Mouse (Mus musculus) MEL (cell line): ENCODE results near the gene Limch1.

ENCODE experiments used
- CTCF ChIP-seq, 3 experiments: IDR thresholded peaks in 2 of 3; conservative IDR thresholded peaks in 1 of 3; 2 replicates each; pipeline ENCODE4 v1.5.1; 2011 to 2012; ENCODE audit warnings: low read length in 3 of 3, low read depth in 2 of 3, mild to moderate bottlenecking in 2 of 3, improper control_type of control experiment in 1 of 3, inconsistent platforms in 1 of 3, mixed read lengths in 1 of 3, moderate library complexity in 1 of 3; ENCODE audit not compliant: control insufficient read depth in 1 of 3, insufficient read depth in 1 of 3, poor library complexity in 1 of 3, severe bottlenecking in 1 of 3
- EP300 ChIP-seq, 2 experiments: IDR thresholded peaks; 2 replicates each; pipeline ENCODE4 v1.6.1; 2011; ENCODE audit warnings: improper control_type of control experiment in 2 of 2, low read length in 2 of 2, low read depth in 1 of 2, mild to moderate bottlenecking in 1 of 2
- KAT2A ChIP-seq: conservative IDR thresholded peaks from 2 replicates; pipeline ENCODE4 v1.6.1; 2012; ENCODE audit warnings: low read depth, low read length, improper control_type of control experiment, inconsistent platforms
- MYC ChIP-seq: IDR thresholded peaks from 2 replicates; pipeline ENCODE4 v1.6.1; 2011; ENCODE audit warnings: low read depth, mild to moderate bottlenecking, low read length, improper control_type of control experiment, moderate library complexity
- SIN3A ChIP-seq: IDR thresholded peaks from 2 replicates; pipeline ENCODE4 v1.6.1; 2012; ENCODE audit warnings: low read length, improper control_type of control experiment, inconsistent platforms
- SMC3 ChIP-seq: IDR thresholded peaks from 2 replicates; pipeline ENCODE4 v1.6.1; 2011; ENCODE audit warnings: low read depth, low read length, improper control_type of control experiment
- TBP ChIP-seq: IDR thresholded peaks from 2 replicates; pipeline ENCODE4 v1.8.0; 2011; ENCODE audit warnings: low read depth, low read length, improper control_type of control experiment

DNA sequence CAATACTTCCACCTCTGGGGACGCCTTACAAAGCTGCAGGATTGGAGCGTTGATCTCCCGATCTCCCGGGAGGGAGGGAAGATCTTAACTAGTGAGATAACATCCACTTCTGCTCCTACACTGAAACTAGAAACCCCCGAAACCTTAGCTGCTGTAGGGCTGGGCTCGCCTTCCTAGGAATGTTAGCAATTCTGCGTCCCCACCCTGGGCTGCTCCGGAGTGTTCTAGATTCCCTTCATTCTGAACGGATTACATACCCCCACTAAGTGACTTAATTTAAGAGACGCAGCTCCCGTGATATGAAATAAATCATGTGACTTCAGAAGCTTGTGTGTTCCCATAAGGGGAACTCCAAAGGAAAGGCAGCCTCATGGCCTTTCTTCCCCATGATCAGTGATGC lies 259.0 kb downstream of the Limch1 start:
- TF ChIP-seq MYC (no peak), EP300 (IDR thresholded peaks at IDR 0.05; ENCODE audit: low read depth in 1 of 2, low read length in 2 of 2) (no peak), SMC3 (no peak), CTCF (IDR thresholded peaks at IDR 0.05 in 2 of 3, conservative IDR thresholded peaks at IDR 0.05 in 1 of 3; ENCODE audit: control insufficient read depth in 1 of 3, insufficient read depth in 1 of 3, low read depth in 2 of 3, low read length in 3 of 3, poor library complexity in 1 of 3, severe bottlenecking in 1 of 3) (no peak), KAT2A (no peak), TBP (no peak), SIN3A (no peak)
